Mouse (Mus musculus) neutrophil, adult 65 days (primary cell): ENCODE measurements around the gene Zfp658. TPM values are rescaled to one million over a fixed set of nuclear protein-coding genes. Genes with fewer than 3 reads are reported as not detected.

Source experiments
- total RNA-seq: library from RNA; stranded (reverse); gene quantifications from 2 replicates; pipeline ENCODE4 v1.2.4, GENCODE M21; 2023

The Zfp658 gene
- total RNA-seq = 3.1 and 3.6 TPM in 2 replicates

DNA sequence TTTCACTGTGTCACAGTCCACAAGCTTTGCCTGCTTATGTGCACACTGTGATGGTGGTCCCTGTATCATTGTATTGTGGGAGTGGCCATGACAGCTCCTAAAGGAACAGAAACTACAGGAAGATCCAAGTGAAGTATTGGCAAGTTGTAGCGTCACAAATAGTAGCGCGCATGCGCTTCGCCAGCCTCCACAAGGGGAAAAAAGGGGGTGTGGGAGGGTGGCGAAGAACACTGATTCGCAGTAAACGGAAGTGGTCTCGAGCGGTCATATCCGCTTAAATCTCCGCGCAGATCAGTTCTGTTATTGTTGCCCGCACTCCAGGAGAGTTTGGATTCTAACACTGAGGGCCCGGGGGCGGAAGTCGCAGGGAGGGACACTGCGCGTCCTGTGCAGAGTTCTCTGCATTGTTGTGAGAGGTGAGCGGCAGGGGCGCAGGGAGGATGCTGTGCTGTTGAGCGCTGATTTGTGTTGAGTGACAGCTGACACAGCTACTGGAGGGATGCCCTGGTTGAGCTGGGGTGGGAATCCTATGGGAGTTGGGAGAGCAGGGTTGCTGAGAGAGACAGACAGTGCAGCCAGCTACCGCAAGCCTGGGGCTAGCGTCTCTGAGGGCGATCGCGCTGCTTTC lies at the start of gene Zfp658:
Gene Zfp658 (plus strand): TSS at position 251 of the 628 bp plus-strand sequence.

DNA sequence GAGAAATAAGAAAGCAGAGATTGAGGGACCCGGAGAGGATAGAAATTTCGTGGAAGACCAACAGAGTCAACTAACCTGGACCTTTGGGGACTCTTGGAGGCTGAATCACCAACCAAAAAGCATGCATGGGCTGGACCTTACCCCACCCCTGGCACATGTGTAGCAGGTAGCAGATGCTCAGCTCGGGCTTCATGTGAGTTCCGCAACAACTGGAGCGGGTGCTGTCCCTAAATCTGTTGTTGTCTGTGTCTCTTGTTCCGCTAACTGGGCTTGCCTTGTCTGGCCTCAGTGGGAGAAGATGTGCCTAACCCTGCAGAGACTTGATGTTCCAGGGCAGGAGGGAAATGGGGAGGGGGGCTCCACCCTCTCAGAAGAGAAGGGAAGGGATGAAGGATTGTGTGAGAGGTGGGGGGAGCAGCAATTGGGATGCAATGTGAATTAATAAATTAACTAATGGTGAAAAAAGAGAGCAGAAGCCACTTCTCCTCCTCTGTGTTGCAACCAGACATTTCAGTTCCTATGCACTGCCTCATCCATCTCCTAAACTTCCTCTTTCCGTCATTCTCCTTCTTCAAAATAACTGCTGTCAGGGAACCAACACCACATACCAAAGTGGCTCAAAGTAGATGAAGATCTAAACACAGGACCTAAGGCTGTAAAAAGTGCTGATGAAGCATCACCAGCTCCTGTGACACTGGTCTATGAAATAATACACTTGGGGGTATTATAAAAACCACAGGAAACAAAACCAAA lies 17.7 kb upstream of the Zfp658 start, which contains the start of gene Cd33:
Gene Cd33 (minus strand): TSS at position 204 of the 753 bp plus-strand sequence.

DNA sequence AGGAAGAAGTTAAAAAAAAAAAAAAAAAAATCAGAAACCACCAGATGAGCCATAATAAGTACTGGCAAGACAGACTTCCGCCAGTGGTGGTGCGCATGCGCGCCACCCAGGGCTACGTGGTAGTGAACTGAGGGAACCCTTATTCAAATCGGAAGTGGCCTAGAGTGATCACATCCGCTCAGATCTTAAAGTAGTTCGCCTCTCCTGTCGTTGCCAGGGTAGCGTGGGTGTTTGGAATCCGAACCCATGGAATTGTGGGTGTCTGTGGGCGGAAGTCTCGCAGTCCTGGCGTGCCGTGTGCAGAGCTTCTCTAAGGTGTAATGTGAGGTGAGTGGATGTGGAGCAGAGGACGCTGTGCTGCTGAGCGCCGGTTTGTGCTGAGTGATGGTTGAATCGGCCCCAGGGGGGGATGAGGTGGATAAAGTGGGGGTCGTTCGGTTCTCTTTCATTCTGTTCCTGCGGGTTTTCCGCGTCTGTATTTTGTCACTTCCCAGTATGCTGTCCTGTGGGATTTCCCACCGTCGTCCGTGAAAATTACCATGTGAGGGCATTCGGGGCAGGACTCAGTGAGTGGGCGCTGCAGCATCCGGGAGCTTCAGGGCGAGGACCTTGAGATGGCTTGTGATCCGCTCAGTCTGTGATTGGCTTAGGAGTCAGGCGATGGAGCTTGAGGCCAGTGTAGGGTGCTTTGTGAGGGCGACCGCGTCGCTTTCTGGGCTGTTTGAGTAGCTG lies 17.6 kb downstream of the Zfp658 start, which contains the start of gene Zfp719:
Gene Zfp719 (plus strand): TSS at position 171 of the 732 bp plus-strand sequence.

DNA sequence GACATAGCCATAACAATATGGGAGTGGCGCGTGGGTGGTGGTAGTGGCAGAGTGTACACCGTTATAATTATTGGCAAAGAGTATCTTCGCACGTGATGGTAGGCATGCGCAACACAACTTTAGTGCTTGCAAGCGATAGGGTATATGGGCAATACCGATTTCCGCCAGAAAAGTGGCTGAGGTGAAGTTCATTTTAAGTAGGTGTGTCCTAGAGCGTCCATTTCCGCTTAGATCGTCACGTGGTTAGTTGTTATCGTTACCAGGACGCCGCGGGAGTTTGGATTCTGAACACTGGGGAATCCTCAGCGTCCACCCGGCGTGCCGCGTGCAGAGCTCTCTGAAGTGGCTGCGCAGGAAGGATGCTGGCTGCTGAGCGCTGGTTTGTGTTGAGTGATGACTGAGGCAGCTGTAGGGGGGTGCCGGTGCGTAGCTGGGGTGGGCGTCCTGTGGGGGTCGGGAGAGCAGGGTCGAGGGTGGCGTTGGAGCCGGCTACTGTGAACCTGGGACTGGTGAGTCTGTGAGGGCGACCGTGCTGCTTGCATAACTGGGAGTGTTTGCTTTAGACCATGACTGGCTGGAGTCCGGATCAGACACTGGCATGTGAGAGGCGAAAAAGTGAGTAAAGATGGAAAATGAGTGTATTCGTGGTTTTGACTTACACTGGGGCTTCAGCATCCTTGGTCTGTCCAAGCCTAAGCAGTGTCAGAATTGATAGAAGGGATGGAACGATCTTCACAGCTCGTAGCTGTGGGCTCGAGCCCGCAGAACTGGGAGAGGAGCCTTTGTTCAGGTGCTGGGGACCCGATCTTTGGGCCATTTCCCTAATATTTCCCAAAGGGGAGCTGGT lies 45.1 kb downstream of the Zfp658 start, which contains the start of gene Zfp819:
Gene Zfp819 (plus strand): TSS at position 274 of the 847 bp plus-strand sequence.

Other genes with a start within 250 kb of the Zfp658 start
- gene Zfp715, start 249.0 kb upstream of the Zfp658 start, total RNA-seq = 18.1 and 26.7 TPM in 2 replicates
- 9.6 and 11.8 TPM in 2 replicates for gene Siglecf, start 210.9 kb upstream of the Zfp658 start, total RNA-seq
- 61.1 and 72.3 TPM in 2 replicates for gene Siglecg, start 154.1 kb upstream of the Zfp658 start, total RNA-seq
- gene Lim2, start 134.6 kb upstream of the Zfp658 start, total RNA-seq = not detected in 2 replicates
- gene Nkg7, start 125.2 kb upstream of the Zfp658 start, total RNA-seq = 18.8 and 33.1 TPM in 2 replicates
- gene Cldnd2, start 121.5 kb upstream of the Zfp658 start, total RNA-seq = not detected in 2 replicates
- gene Etfb, start 118.2 kb upstream of the Zfp658 start, total RNA-seq = 51.2 and 76.8 TPM in 2 replicates
- not detected in 2 replicates for gene Gm45233, start 118.1 kb upstream of the Zfp658 start, total RNA-seq
- gene Vsig10l, start 99.1 kb upstream of the Zfp658 start, total RNA-seq = 9.9 and 11.4 TPM in 2 replicates
- not detected in 2 replicates for gene Iglon5, start 72.2 kb upstream of the Zfp658 start, total RNA-seq
- 0.98 TPM in 1 of 2 replicates, not detected in the other for gene 4931406B18Rik, start 56.3 kb upstream of the Zfp658 start, total RNA-seq
- gene Cd33, start 17.8 kb upstream of the Zfp658 start, total RNA-seq = 529 and 701 TPM in 2 replicates
- gene Zfp719, start 17.4 kb downstream of the Zfp658 start, total RNA-seq = 11.0 and 12.6 TPM in 2 replicates
- 0.41 and 0.63 TPM in 2 replicates for gene Zfp819, start 44.9 kb downstream of the Zfp658 start, total RNA-seq
- not detected in 2 replicates for gene Ceacam18, start 72.5 kb downstream of the Zfp658 start, total RNA-seq
- 153 and 158 TPM in 2 replicates for gene Siglece, start 97.9 kb downstream of the Zfp658 start, total RNA-seq
- 2.6 and 3.2 TPM in 2 replicates for gene Ctu1, start 109.8 kb downstream of the Zfp658 start, total RNA-seq
- gene Klk14, start 128.2 kb downstream of the Zfp658 start, total RNA-seq = not detected in 2 replicates
- not detected in 2 replicates for gene Klk13, start 150.3 kb downstream of the Zfp658 start, total RNA-seq
- gene Klk12, start 206.6 kb downstream of the Zfp658 start, total RNA-seq = not detected in 2 replicates
- not detected in 2 replicates for gene Klk11, start 212.3 kb downstream of the Zfp658 start, total RNA-seq
- not detected in 2 replicates for gene Klk10, start 218.8 kb downstream of the Zfp658 start, total RNA-seq
- gene Klk9, start 229.6 kb downstream of the Zfp658 start, total RNA-seq = not detected in 2 replicates
- gene Klk8, start 235.3 kb downstream of the Zfp658 start, total RNA-seq = 1.4 and 1.7 TPM in 2 replicates
- gene Klk7, start 249.0 kb downstream of the Zfp658 start, total RNA-seq = not detected in 2 replicates